Mouse (Mus musculus) testis, adult 2 months (tissue): ENCODE results near the gene Ncan. TPM values are rescaled to one million over a fixed set of nuclear protein-coding genes. Genes with fewer than 3 reads are reported as not detected.
"Not testable (repeated sequence)": the region's sequence is repeated elsewhere in the genome, so short reads cannot be mapped to it uniquely, and the experiment has no call there.

ENCODE experiments used
- H3K27ac ChIP-seq: fragments of 200-500 bp; 2 replicates; pipeline ENCODE4 v1.5.1; 2012; ENCODE audit warnings: low read depth, low read length; ENCODE audit not compliant: control insufficient read depth, insufficient read depth
- H3K27me3 ChIP-seq: fragments of 200-500 bp; 2 replicates; pipeline ENCODE4 v1.6.1; 2012; ENCODE audit warnings: mild to moderate bottlenecking, low read length, moderate library complexity; ENCODE audit not compliant: control insufficient read depth, insufficient read depth
- H3K36me3 ChIP-seq: fragments of 200-500 bp; 2 replicates; pipeline ENCODE4 v1.6.1; 2012; ENCODE audit warnings: mild to moderate bottlenecking, low read length; ENCODE audit not compliant: control insufficient read depth, insufficient read depth
- H3K4me1 ChIP-seq: fragments of 200-500 bp; 2 replicates; pipeline ENCODE4 v1.6.1; 2012; ENCODE audit warnings: low read length; ENCODE audit not compliant: control insufficient read depth, insufficient read depth
- H3K4me3 ChIP-seq: fragments of 200-500 bp; 2 replicates; pipeline ENCODE4 v1.5.1; 2012; ENCODE audit warnings: low read depth, mild to moderate bottlenecking, low read length, moderate library complexity, mixed read lengths; ENCODE audit not compliant: control insufficient read depth
- CTCF ChIP-seq: fragments of 200-500 bp; IDR thresholded peaks from 2 replicates; pipeline ENCODE4 v1.5.1; 2012; ENCODE audit warnings: low read depth, mild to moderate bottlenecking, inconsistent platforms, low read length, moderate library complexity; ENCODE audit not compliant: control insufficient read depth, insufficient read depth, insufficient replicate concordance
- POLR2A ChIP-seq: fragments of 200-500 bp; IDR thresholded peaks from 2 replicates; pipeline ENCODE4 v1.6.1; 2012; ENCODE audit warnings: low read depth, mild to moderate bottlenecking, inconsistent platforms, low read length, moderate library complexity; ENCODE audit not compliant: control insufficient read depth
- polyA plus RNA-seq: library from polyadenylated mRNA; depleted of rRNA; stranded (reverse); fragments of >200 nt; gene quantifications from 2 replicates; pipeline ENCODE4 v1.2.3, GENCODE M21; 2012

Ncan gene
- polyA plus RNA-seq, 1 experiment: 7.3 TPM

GRCm38 (mm10) chr8:70081976-70082375 lies 38.7 kb downstream of the Ncan start:
- TF ChIP-seq CTCF: no peak
- no peak for TF ChIP-seq POLR2A
- no peaks in the 10 kb centered on the region for H3K36me3 ChIP-seq
- no peak overlapping the region for H3K27ac ChIP-seq
- H3K27me3 ChIP-seq: no peaks in the 10 kb centered on the region
- H3K4me1 ChIP-seq: peaks cover 22% of the 10 kb centered on the region
- no peak overlapping the region for H3K4me3 ChIP-seq

GRCm38 (mm10) chr8:70073682-70074081 lies 47.0 kb downstream of the Ncan start:
- no peak overlapping the region for H3K27ac ChIP-seq
- peaks cover 11% of the 10 kb centered on the region for H3K4me1 ChIP-seq
- TF ChIP-seq CTCF (no peak), POLR2A (no peak)
- no peaks in the 10 kb centered on the region for H3K27me3 ChIP-seq
- H3K4me3 ChIP-seq: no peak overlapping the region
- H3K36me3 ChIP-seq: no peaks in the 10 kb centered on the region

- Histone ChIP-seq H3K27me3 (no peaks in the 10 kb centered on the region), H3K36me3 (no peaks in the 10 kb centered on the region; the same call in 1 of the 2 replicates), H3K27ac (no peak overlapping the region), H3K4me3 (peak overlapping the region; percentile 64), H3K4me1 (peaks cover 11% of the 10 kb centered on the region)
- TF ChIP-seq CTCF (no peak), POLR2A (no peak)
Observed at GRCm38 (mm10) chr8:70073120-70073519, 47.6 kb downstream of the Ncan start.

- Histone ChIP-seq H3K27me3 (no peaks in the 10 kb centered on the region), H3K4me3 (peak within 1 kb of the TSS; percentile 66), H3K4me1 (peaks cover 11% of the 10 kb centered on the region), H3K27ac (no peak within 1 kb of the TSS; the same call in 1 of the 2 replicates), H3K36me3 (no peaks in the 10 kb centered on the region; the same call in 1 of the 2 replicates)
- TF ChIP-seq CTCF (no peak), POLR2A (no peak)
Observed at GRCm38 (mm10) chr8:70072441-70073069, 48.1 kb downstream of the Ncan start, which contains the start of gene Tm6sf2. Gene Tm6sf2 (plus strand): TSS chr8:70072924.

- peak overlapping the region; percentile 66 for H3K4me3 ChIP-seq
Observed at GRCm38 (mm10) chr8:70071836-70072440, 48.7 kb downstream of the Ncan start.

GRCm38 (mm10) chr8:70057721-70058120 lies 63.0 kb downstream of the Ncan start:
- TF ChIP-seq POLR2A (no peak), CTCF (no peak)
- no peak overlapping the region for H3K27ac ChIP-seq
- no peak overlapping the region for H3K4me3 ChIP-seq
- H3K36me3 ChIP-seq: peaks cover 2% of the 10 kb centered on the region
- no peaks in the 10 kb centered on the region for H3K27me3 ChIP-seq
- no peaks in the 10 kb centered on the region for H3K4me1 ChIP-seq

More at GRCm38 (mm10) chr8:70071836-70072440, 48.7 kb downstream of the Ncan start:
- peaks cover 11% of the 10 kb centered on the region for H3K4me1 ChIP-seq
- no peaks in the 10 kb centered on the region; the same call in 1 of the 2 replicates for H3K36me3 ChIP-seq
- no peak overlapping the region for H3K27ac ChIP-seq
- no peak for TF ChIP-seq POLR2A
- TF ChIP-seq CTCF: no peak
- H3K27me3 ChIP-seq: no peaks in the 10 kb centered on the region

- H3K36me3 ChIP-seq, H3K4me3 ChIP-seq, H3K4me1 ChIP-seq, H3K27me3 ChIP-seq, H3K27ac ChIP-seq: not testable (repeated sequence)
Observed at GRCm38 (mm10) chr8:70050434-70050833, 70.2 kb downstream of the Ncan start.
